Mouse (Mus musculus) neutrophil, adult 5-6 weeks (primary cell): ENCODE measurements around the gene Rb1. TPM values are rescaled to one million over a fixed set of nuclear protein-coding genes. Genes with fewer than 3 reads are reported as not detected.

Experiments
- ATAC-seq: fragments of 151-379, 151-347 bp; 2 replicates; pipeline ENCODE4 v1.8.0; 2017; ENCODE audit warnings: mild to moderate bottlenecking, moderate TSS enrichment; ENCODE audit not compliant: insufficient number of reproducible peaks, poor library complexity, low FRiP score, severe bottlenecking; ENCODE audit errors: extremely low read depth
- total RNA-seq: library from RNA; stranded (forward); fragments of 200-1000 nt; gene quantifications from 2 replicates; pipeline ENCODE4 v1.2.3, GENCODE M21; 2017

The Rb1 gene
- total RNA-seq, 1 experiment from 2014 or later = 90.4 TPM

DNA sequence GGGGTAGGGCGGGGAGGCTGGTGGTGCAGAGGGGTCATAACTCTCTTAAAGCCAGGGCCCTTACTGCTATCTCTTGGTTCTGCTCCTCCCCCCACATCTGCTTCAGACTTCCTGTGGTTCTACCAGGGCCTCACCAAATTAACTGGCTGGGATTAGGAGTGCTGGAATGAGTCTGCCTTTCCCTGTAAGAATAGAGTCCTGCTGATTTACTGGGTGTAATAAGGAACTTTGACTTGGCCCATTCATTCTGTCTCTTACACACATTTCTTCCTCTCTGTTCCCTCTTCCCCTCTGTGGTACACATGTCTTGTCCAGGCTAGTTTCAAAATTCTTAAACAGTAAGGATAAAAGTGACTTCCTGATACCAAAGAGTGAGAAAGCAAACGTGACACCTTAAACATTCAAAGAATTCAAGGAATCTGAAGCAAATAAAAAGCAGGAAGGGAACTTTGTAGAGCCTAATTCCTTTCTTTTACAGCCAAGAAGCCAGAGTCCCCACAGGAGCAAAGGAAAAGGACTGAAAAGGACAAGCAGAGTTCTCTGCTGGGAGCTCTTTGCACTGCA is 91.1 kb downstream of the Rb1 start:
- no peak for ATAC-seq

DNA sequence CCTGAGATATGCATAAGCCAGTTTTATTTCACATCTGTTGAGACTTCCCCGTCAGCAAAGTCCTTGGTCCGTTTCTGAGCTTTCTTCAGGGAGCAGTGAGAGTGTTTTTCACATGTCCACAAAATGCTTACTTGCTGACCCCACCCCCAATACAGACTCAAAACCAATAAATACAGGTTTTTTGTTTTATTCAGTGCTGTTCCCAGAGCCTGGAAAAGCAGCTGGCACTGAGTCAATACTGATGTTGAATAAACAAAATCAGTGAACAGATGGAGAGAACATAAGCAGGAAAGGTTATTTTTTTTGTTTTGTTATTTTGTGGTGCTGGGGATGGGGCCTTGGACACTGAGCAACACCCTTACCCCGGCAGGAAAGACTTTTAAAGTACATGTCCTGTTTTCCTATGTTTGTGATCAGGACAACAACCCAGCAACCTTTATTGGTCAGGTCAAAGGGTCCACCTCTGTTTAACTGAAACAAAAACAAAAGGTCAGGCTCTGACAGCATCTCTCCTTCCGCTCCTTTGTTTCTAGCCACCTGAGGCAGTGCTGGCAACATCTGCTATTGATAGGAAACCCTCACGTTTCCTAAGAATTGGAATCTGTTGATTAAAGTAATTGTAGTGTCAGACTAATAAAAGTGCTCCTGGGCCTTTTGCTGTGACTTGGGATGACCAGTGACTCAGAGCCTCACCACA is 94.2 kb downstream of the Rb1 start:
- no peak for ATAC-seq

DNA sequence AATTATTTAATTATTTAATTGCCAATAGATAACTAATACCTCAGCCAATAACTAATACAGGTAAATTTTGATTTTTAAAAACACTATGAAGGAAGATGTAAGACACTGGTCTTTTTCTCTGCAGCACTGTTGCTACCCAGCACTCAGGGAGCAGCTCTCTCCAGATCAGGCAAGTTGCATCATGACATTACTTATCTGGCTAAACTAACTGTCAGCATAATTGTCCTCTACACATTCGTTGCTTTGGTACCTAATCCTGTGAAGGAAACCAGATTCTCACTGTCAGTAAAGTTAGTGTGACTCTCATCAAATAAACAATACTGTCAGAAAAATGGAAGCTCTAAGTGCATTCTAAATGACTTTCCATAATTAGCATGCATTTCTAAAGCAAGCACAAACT is 98.8 kb downstream of the Rb1 start:
- no peak for ATAC-seq

DNA sequence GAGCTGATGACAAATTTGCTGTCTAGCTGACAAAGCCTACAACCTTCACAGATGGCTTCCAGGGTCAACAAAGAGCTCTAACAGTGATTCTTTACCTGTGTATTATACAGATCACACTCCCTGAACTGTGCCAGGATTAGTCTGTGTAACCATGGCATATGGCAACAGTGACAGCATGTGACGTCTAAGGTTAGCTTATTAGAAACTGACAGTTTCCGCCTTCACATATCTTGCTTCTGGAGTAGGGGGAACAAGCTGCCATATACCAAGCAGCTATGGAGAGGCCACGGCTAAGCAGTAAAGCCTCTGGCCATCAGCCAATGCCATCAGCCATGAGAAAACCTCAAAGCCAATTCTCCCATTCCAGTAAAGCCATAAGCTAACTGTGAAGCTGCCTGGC is 99.3 kb downstream of the Rb1 start:
- no peak for ATAC-seq

DNA sequence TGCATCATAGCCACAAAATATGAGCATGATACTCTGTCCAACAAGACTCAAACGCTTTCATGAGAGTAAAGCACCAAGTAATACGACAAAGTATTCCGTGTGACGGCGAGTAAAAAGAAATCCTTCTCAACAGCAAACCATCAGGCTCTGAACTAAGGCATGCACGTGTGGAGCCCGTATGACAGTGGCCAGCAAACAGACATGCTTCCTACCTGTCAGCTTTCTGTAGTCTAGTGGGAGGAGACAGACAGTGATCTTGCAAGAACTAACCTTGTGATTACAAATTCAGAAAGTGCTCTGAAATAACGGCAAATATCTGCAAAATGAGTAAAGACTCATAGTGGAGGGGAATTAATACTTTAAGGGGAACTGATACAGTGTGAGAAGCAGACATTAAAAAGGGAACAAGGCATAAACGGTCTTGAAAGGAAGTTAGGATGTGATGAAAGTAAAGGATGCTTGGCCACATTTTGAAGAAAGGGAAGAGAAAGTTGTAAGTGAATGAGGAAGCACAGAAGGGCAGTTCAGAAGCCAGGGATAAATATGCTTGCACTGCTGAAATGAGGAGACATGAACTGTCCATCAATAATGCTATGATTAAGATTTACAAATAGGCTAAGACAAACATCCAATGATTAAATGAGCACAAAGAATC is 103.2 kb downstream of the Rb1 start:
- ATAC-seq = peak; percentile 84

DNA sequence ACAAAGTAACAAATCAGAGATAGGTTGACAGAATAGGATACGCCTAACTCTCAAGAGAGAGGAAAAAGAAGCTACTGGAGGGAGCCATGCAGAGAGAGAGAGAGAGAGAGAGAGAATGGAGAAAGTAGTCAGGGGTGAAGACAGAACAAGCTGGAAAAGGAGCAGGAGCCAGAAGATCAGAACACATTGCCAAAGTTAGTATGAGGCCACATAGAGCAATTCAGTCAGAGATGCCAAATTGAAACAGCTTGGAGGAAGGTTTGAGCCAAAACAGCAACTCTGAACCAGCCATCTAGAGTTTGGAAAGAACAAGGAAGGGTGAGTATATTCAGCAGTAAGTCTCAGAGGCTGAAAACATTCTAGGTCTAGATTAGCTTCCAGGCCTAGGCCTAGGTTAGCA is 108.6 kb downstream of the Rb1 start:
- ATAC-seq = no peak

DNA sequence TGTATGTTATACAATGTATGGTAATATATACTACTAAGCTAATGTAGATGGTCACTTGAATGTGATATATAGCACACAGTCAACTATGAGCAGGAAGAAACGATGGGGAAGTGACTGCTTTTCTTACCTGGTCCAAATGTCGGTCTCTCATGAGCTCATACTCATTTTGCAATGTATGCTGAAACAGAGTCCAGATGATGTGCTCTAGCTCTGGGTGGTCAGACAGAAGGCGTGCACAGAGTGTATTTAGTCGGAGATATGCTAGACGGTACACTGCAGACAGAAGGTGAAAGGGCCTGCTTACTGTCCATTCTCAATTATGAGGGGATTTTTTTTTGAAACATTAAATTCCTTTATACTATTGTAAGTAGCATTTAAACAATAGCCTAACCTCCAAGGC is 114.1 kb downstream of the Rb1 start:
- no peak for ATAC-seq

DNA sequence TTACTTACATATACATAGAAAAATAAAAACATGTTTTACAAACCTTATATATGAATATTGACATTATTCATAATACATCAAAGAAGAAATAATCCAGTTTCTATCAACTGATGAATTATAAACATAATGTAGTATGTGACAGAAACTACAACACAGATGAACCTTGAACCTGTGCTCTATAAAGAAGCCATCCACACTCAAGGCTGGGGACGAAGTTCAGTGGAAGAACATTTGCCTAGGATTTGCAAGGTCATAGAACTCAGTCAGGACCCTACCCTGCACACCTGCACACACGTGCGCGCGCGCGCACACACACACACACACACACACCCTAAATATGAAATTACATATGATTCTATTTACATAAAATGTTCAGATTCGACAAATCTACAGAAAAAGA is 115.4 kb downstream of the Rb1 start:
- no peak for ATAC-seq

DNA sequence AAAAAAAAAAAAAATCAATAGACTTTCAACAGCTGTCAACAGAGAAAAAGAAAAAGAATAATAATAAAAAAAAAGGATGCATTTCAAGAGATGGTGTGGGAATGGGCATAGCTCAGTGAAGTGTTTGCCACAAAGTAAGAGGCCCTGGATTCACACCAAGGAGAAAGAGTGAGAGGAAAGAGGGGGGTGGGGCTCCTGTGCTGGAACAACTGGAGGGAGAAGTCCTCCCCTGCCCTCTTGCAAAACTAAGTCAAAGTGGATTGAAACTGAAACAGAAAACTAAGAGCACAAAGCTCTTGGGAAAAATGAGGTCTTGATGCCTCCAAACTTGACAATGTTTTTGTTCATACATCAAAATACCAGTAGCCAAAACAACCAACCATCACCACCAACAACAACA is 116.4 kb downstream of the Rb1 start:
- ATAC-seq = no peak

DNA sequence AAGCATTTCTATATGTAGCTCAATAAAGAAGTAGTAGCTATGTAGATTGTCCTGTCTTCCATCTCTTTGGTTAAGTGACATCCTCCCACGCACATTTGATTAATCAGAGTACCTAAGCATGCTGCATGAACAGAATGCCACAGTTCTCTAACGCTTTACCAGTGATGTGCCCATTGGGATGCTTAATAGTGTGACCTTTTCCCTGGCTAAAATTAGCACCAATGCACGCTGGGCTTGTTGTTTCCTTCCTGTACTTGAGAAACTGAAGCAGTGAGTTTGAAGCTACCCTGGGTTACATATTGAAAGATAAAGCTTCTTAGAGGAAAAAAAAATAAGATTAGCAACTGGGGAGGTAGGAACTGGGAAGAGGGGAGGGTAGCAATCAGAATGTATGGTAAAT is 121.6 kb downstream of the Rb1 start:
- ATAC-seq = no peak

DNA sequence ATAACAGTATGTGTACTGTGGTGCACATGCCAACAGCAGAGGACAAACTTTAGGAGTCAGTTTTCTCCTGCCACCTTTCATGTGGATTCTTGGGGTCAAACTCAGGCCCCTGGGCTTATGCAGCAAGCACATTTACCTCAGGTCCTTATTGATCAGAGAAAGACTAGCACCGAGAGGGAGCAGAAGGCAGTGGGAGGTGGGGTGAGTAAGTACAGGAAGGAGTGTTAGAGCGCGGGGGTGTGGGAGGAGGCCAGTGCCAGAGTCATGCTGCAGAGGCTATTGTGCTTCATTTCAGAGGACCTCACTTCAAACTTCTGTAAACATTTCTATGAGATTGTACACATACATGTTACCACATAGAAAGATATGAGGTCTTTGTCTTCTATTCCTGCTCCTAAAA is 124.2 kb downstream of the Rb1 start:
- ATAC-seq = no peak

DNA sequence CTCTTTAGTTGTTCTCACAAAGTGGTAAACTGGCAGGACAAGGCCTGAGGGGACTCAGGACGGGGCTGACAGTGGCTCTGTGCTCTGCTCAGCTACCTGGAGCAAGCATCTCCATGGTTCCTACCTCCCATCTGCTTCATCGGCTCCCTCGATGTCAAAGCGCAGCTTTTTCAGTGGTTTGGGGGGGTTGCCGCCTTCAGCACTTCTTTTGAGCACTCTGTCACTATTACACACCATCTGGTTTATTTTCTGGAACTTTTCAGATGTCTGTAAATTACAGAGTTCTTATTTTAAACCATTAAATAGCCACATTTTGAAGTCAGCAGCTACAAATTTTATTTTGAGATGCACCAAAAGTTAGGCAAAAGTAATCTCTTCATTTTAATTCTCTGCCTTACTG is 126.6 kb downstream of the Rb1 start:
- no peak for ATAC-seq

DNA sequence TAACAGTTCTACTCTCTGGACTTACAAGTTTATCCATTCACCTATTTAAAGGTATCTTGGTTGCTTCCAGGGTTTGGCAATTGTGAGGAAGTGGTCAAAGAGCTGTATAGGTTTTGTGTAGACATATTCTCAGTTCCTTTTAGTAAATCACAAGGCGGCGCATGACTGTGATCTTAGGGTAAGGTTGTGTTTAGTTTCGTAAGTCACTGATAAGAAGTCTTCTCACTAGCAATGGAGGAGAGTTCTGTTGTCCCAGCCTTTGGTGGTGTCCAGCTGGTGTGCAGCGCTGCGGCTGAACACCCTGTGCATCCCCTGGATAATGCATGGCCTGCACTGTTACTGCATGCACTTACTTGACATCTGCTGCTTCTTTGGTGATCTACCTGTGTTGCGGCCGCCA is 138.7 kb downstream of the Rb1 start:
- no peak for ATAC-seq

DNA sequence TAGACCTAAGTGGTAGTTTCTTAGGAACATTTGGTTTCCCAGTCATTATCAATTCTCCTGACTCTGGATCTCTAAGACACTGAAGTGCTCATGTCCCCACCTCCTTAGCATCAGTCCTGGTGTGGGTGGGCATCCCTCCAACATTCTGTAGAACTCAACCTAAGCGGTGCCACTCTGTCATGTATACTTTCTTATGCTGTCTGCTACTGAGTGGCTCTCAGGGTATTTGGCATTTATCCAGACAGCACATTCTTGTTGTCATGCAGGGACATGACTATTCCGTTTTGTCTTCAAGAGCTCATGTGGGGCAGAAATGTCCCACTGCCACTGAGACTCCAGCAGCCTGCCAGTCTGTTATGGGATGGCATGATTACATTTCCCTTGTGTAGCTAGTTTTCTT is 144.5 kb downstream of the Rb1 start:
- no peak for ATAC-seq

DNA sequence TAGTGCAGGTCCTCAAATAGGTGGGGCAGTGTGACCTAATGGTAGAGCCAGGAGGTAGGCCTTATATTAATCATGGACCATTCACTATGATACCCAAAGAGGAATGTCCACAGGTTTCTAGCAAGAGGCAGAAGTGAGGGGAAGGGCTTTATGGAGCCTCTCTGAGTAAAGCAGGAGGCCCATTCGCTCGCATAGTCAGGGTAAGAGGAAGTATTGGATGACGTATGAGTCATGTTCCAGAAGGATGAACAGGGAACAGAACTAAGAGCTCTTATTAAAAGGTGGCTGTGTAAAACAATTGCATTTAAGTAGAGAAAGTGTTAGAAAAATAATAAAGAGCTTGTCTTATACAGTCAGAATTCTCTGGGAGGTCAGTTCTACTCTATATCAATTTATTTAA is 145.0 kb downstream of the Rb1 start:
- ATAC-seq = peak; percentile 43; the same call in 1 of the 2 replicates

DNA sequence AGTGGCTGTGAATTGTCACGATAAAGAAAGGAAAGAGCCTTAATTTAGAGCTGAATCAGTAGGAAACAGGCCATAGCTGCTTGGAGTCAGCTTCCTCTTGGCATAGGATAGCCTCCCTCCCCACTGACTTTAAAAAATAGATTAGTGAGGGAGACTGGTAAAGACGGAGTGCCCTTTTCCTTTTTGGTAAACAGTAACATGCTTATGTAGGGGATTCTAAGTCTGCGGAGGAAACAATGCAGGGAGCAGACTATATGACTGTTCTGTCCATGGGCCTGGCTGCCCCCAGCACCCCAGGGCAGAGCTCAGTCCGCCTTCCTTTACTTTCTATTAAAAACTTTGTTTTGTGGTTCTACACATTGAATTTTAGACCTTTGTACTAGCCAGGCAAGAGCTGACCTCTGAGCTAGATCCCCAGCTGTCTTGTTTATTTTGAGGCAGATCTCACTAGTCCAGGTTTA is 146.4 kb downstream of the Rb1 start:
- no peak for ATAC-seq

DNA sequence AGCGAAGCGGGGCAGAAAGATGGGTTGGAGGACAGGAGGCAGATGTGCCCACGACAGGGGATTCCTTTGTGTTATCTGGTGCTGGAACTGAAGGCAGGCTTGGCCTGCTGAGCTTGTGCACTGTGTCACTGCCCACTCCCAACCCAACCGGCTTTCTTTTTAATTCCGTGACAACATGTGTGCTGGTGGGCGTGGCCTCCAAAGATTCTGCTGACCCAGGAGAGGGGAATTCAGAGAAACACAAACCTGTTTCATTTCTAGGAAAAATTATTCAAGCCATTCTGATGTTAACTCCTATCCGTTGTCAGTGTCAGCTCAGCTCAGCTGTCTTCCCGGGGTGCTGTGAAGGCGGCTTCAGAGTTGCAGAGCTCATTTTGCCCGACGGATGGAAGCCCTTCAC is 147.7 kb downstream of the Rb1 start:
- no peak for ATAC-seq

DNA sequence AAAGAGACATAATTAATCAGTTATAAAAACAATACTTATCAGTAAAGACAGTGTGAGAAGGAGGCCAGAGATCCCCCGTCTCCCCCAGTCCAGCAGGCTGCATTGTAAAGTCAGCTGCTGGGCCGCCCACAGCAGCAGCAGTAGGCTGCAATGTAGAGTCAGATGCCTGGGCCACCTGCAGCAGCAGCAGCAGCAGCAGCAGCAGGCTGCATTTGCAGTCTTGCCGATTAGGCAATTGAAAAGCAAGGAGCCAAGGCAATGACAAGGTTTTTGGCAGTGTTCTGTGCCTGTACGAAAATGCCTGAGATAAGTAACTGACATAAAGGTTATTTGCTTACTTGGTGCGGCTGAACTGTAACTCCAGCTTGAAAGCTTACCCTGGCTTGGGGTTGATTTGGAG is 149.4 kb downstream of the Rb1 start:
- ATAC-seq = no peak

DNA sequence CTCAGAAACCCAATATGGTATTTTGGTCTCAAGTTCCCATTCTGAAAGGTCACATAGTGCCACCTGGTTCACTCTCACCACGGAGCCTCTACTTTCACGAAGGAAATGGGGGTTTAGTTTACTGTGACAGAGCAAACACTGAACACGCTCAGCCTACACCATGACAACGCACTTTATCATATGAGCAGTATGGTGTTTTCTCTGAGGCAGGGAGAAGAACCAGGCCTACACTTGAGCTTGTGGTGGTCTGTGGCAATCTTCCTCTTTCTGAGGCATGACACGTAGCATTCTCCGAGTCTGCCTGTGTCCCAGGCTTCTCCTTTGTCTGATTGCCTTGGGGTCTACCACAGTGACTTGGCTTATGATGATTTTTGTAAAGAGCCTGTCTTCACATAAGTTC is 149.8 kb downstream of the Rb1 start:
- peak; percentile 69 for ATAC-seq

DNA sequence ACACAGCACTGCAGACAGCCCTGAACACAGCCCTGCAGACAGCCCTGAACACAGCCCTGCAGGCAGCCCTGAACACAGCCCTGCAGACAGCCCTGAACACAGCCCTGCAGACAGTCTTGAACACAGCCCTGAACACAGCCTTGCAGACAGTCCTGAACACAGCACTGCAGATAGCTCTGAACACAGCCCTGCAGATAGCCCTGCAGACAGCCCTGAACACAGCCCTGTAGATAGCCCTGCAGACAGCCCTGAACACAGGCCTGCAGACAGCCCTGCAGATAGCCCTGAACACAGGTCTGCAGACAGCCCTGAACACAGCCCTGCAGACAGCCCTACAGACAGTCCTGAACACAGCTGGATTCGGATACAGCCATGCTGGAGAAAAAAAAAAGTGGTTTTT is 150.6 kb downstream of the Rb1 start:
- ATAC-seq = no peak
